In the genomic region with DNA sequence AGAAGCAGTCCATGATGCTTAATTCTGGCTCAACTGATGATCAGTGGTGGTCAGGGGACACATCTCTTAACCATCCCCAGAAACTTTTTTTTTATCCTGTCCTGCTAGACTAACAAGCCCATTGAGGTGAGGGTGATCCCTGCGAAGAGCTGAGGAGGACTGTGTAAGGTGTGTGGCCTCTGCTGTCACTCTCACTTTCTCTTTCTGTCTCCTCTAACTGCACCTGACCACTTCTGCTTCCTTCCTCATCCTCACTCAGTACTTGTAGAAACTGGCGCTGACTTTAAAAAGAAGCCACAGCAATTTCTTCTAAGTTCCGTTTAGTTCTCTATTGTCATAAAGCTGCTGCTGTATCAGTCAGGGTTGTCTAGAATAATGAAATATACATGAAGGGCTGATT, we compare ENCODE assay signal across 20 mouse cellular contexts. TPM values are rescaled to one million over a fixed set of nuclear protein-coding genes. Genes with fewer than 3 reads are reported as not detected.
"Had no signal": no experiment of that assay in that cellular context is flagged by ENCODE, and none has a peak within 500 bp of the region (broad histone marks: within the 10 kb centered on the region; RNA-seq: fewer than 3 reads in every experiment).

No protein-coding gene starts in this region.

- ATAC-seq: hindbrain, embryonic 16.5 days; intestine, embryonic 16.5 days had no signal

- DNase-seq: gastrocnemius, adult 2 months; gastrocnemius, postnatal 25 days; heart, adult 18-20 months; heart, postnatal 10 days; kidney, adult 11 months; kidney, adult 2 months; kidney, adult 9 months; kidney, postnatal 14 days; kidney, postnatal 36 days; layer of hippocampus, adult 9-11 months; layer of hippocampus, postnatal 36 days; liver; liver, embryonic 13.5 days had no signal

RNA-seq across cellular contexts. Expression of gene Them7, which starts 39.0 kb away (rescaled TPM):
- total RNA-seq: gastrocnemius, postnatal 25 days; layer of hippocampus, adult 18-20 months; layer of hippocampus, adult 8-10 months; layer of hippocampus, postnatal 14 days; layer of hippocampus, postnatal 36 days; left cerebral cortex, adult 18-20 months; left cerebral cortex, postnatal 36 days had no signal

RNA-seq across cellular contexts. Expression of gene Wt1, which starts 58.8 kb away (rescaled TPM):
- total RNA-seq: gastrocnemius, adult 2 months; layer of hippocampus, adult 8-10 months; layer of hippocampus, postnatal 36 days had no signal
